Mouse (Mus musculus): ENCODE data around the gene Bag1.

- TF ChIP-seq HCFC1 (IDR thresholded peaks at IDR 0.05; ENCODE audit: borderline replicate concordance, insufficient read depth, low read length) (no peak), CHD2 (IDR thresholded peaks at IDR 0.05; ENCODE audit: low read depth, low read length) (no peak), ZNF384 (IDR thresholded peaks at IDR 0.05; ENCODE audit: low read depth, low read length) (no peak), ZC3H11A (IDR thresholded peaks at IDR 0.05; ENCODE audit: borderline replicate concordance, low read depth, low read length) (no peak)
These were observed 7.8 kb upstream of the Bag1 start for GRCm38 (mm10) chr4:40955942-40956341.
